Mouse (Mus musculus): ENCODE measurements at regions not wholly inside any gene's neighbourhood (a gene's known extent, or its start where the extent isn't known, plus 50 kb on each side); places are given as distances from the start of the nearest gene placed in this dataset.

- peaks cover 18% of the 10 kb centered on the region for H3K4me1 ChIP-seq
- H3K4me2 ChIP-seq, result no peak overlapping the region
- peak; percentile 43; the same call in 1 of the 2 replicates for ATAC-seq
- H3K9ac ChIP-seq, result no peak overlapping the region
- no peak overlapping the region for H3K27ac ChIP-seq
- H3K4me3 ChIP-seq, result no peak overlapping the region
- H3K27me3 ChIP-seq, result no peaks in the 10 kb centered on the region
- no peaks in the 10 kb centered on the region for H3K36me3 ChIP-seq (ENCODE audit: poor library complexity, severe bottlenecking)
- no peaks in the 10 kb centered on the region for H3K9me3 ChIP-seq (replicated peaks)
- WGBS, result 27% methylated on average over 4 of the region's 4 CpGs
Measured at GRCm38 (mm10) chr10:87432306-87432705, 61.2 kb downstream of the Ascl1 start.

GRCm38 (mm10) chr10:87419940-87420385, 73.5 kb downstream of the Ascl1 start:
- peaks cover 21% of the 10 kb centered on the region for H3K4me1 ChIP-seq
- no peaks in the 10 kb centered on the region for H3K36me3 ChIP-seq (ENCODE audit: poor library complexity, severe bottlenecking)
- no peak overlapping the region for H3K4me3 ChIP-seq
- H3K9me3 ChIP-seq (replicated peaks), result no peaks in the 10 kb centered on the region
- H3K27me3 ChIP-seq, result no peaks in the 10 kb centered on the region
- no peak overlapping the region for H3K9ac ChIP-seq
- peak; percentile 91 for ATAC-seq
- peak overlapping the region; percentile 76 for H3K27ac ChIP-seq
- WGBS, result 3% methylated on average over 6 of the region's 6 CpGs
- peak overlapping the region; percentile 32 for H3K4me2 ChIP-seq

DNA sequence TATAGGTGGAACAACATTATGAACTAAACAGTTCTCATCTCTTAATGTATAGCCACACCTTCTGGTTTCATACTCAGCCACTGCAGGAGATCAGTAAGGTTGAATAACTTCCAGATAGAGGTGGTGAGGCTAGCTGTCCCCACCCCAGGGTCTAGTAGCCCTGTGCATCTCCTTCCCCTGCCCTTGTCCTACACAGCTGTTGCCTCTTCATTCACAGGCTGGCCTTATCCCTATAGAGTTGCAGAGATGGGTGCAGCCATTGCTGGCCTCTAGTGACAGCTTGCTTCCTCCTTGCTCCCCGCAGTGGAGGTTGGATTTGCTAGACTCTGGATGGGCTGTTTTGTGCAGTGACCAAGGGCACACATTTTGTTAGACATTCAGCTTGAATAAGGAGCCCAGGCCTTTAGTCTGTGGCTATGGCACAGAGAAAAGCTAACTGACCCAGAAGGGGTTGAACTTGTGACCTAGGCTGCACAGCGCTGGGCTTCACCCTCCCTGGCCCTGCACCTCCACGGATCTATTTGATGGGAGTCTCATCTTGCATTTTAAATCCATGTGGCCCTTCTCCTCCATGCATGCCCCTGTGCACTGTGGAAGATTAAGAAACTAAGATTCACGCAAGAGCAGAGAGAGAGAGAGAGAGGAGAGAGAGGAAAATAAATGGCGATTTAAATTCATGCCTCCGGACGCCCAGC, 74.1 kb downstream of the Ascl1 start:
- no peaks in the 10 kb centered on the region for H3K9me3 ChIP-seq (replicated peaks)
- peaks cover 21% of the 10 kb centered on the region for H3K4me1 ChIP-seq
- H3K27ac ChIP-seq, result peak overlapping the region; percentile 76
- 6% methylated on average over 7 of the region's 7 CpGs for WGBS
- no peak overlapping the region for H3K4me3 ChIP-seq
- ATAC-seq, result no peak; the same call in none of the 2 replicates
- peak overlapping the region; percentile 14; the same call in 1 of the 2 replicates for H3K9ac ChIP-seq
- H3K4me2 ChIP-seq, result peak overlapping the region; percentile 32
- H3K27me3 ChIP-seq, result no peaks in the 10 kb centered on the region
- H3K36me3 ChIP-seq (ENCODE audit: poor library complexity, severe bottlenecking), result no peaks in the 10 kb centered on the region

GRCm38 (mm10) chr10:87394296-87394921, 99.1 kb downstream of the Ascl1 start:
- Histone ChIP-seq H3K27ac (peak overlapping the region; percentile 1; the same call in 1 of the 2 replicates), H3K4me2 (no peak overlapping the region), H3K9me3 (replicated peaks) (no peaks in the 10 kb centered on the region), H3K4me1 (peaks cover 24% of the 10 kb centered on the region), H3K9ac (no peak overlapping the region), H3K4me3 (no peak overlapping the region), H3K27me3 (no peaks in the 10 kb centered on the region), H3K36me3 (ENCODE audit: poor library complexity, severe bottlenecking) (no peaks in the 10 kb centered on the region)
- WGBS, result 19% methylated on average over 15 of the region's 15 CpGs
- ATAC-seq, result peak; percentile 65

GRCm38 (mm10) chr10:87389148-87389547, 104.3 kb downstream of the Ascl1 start:
- H3K9ac ChIP-seq, result no peak overlapping the region
- no peaks in the 10 kb centered on the region for H3K27me3 ChIP-seq
- no peak overlapping the region for H3K4me3 ChIP-seq
- H3K4me2 ChIP-seq, result no peak overlapping the region
- peaks cover 21% of the 10 kb centered on the region for H3K4me1 ChIP-seq
- no peaks in the 10 kb centered on the region for H3K9me3 ChIP-seq (replicated peaks)
- WGBS, result 4% methylated on average over 2 of the region's 2 CpGs
- H3K27ac ChIP-seq, result no peak overlapping the region
- ATAC-seq, result peak; percentile 81
- no peaks in the 10 kb centered on the region for H3K36me3 ChIP-seq (ENCODE audit: poor library complexity, severe bottlenecking)

DNA sequence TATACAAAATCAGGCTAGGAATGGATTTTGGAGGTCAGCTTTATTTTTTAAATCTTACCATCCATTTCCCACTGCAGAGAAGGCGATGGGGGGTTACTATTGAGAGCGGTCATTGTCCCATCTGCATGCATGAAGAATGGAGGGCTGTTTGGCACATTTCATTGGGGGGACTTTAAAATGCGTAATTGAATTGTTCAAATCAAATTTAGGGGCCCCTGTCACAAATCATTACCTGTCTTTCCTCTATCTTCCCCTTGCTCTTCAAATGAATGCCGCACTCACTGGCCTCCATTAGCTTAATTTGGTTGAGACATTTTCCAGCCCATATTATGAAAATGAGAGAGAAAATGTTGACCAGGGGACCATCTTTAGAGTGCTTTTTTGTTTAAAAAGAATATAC, 108.2 kb downstream of the Ascl1 start:
- Histone ChIP-seq H3K36me3 (ENCODE audit: poor library complexity, severe bottlenecking) (no peaks in the 10 kb centered on the region), H3K4me3 (no peak overlapping the region), H3K9me3 (replicated peaks) (no peaks in the 10 kb centered on the region), H3K27me3 (no peaks in the 10 kb centered on the region), H3K4me2 (no peak overlapping the region), H3K27ac (no peak overlapping the region), H3K4me1 (peaks cover 17% of the 10 kb centered on the region), H3K9ac (no peak overlapping the region)
- no peak for ATAC-seq
- 97% methylated on average over 4 of the region's 4 CpGs for WGBS

- WGBS, result 30% methylated on average over 9 of the region's 9 CpGs
- no peak overlapping the region for H3K4me2 ChIP-seq
- H3K36me3 ChIP-seq (ENCODE audit: poor library complexity, severe bottlenecking), result no peaks in the 10 kb centered on the region
- H3K4me3 ChIP-seq, result no peak overlapping the region
- H3K4me1 ChIP-seq, result peaks cover 12% of the 10 kb centered on the region
- peak; percentile 59; the same call in 1 of the 2 replicates for ATAC-seq
- H3K9ac ChIP-seq, result no peak overlapping the region
- H3K9me3 ChIP-seq (replicated peaks), result no peaks in the 10 kb centered on the region
- no peaks in the 10 kb centered on the region for H3K27me3 ChIP-seq
- no peak overlapping the region for H3K27ac ChIP-seq
Measured at GRCm38 (mm10) chr10:87384606-87385206, 108.8 kb downstream of the Ascl1 start.

DNA sequence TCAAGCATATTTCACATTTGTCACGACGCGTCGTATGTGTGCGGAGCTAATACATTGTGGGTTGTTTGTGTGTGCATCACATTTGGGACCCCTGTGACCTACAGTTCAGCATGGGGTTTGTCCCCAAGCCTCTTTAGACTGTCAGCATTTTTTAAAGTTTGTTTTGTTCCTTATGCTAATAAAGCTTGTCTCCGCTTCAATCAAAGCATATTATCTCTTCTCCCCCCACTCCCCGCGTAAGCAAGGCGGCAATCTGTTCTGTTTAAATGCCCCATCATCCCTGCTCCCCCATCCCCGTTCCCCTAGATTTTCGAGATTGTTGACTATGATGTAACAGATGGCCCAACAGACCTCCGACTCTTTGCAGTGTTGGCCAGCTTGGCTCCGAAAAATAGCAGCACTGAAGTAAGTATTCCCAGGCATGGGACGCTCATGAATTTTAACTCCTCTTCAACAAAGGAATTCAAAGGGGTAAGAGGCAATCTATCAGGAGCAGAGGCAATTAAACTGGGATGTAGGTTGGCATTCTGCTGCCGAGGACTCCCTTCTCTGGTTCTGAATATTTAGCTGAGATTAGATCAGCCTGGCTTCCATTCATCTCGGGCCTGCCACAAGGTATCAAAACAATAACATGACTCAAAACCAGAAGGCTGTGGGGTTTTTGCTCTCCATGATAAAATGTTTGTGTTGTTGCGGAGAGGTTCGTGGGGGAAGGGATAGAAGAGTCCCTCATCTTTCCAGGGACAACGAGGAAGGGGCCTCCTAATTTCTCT, 141.9 kb downstream of the Ascl1 start:
- H3K36me3 ChIP-seq (ENCODE audit: poor library complexity, severe bottlenecking), result no peaks in the 10 kb centered on the region
- peak overlapping the region; percentile 48 for H3K4me2 ChIP-seq
- H3K9me3 ChIP-seq (replicated peaks), result 0 out of 2 replicates have a peak, but pooled peaks cover 5% of the 10 kb centered on the region
- H3K9ac ChIP-seq, result no peak overlapping the region
- WGBS, result 25% methylated on average over 19 of the region's 19 CpGs
- H3K27me3 ChIP-seq, result no peaks in the 10 kb centered on the region
- H3K27ac ChIP-seq, result peak overlapping the region; percentile 80
- H3K4me3 ChIP-seq, result no peak overlapping the region
- peak; percentile 96 for ATAC-seq
- peaks cover 25% of the 10 kb centered on the region for H3K4me1 ChIP-seq

- 0 out of 2 replicates have a peak, but pooled peaks cover 5% of the 10 kb centered on the region for H3K9me3 ChIP-seq (replicated peaks)
- no peaks in the 10 kb centered on the region for H3K27me3 ChIP-seq
- H3K4me3 ChIP-seq, result no peak overlapping the region
- peak overlapping the region; percentile 80 for H3K27ac ChIP-seq
- ATAC-seq, result peak; percentile 54
- 33% methylated on average over 8 of the region's 8 CpGs for WGBS
- H3K4me2 ChIP-seq, result peak overlapping the region; percentile 48
- no peak overlapping the region for H3K9ac ChIP-seq
- H3K36me3 ChIP-seq (ENCODE audit: poor library complexity, severe bottlenecking), result no peaks in the 10 kb centered on the region
- peaks cover 25% of the 10 kb centered on the region for H3K4me1 ChIP-seq
Measured at GRCm38 (mm10) chr10:87351079-87351399, 142.4 kb downstream of the Ascl1 start.

DNA sequence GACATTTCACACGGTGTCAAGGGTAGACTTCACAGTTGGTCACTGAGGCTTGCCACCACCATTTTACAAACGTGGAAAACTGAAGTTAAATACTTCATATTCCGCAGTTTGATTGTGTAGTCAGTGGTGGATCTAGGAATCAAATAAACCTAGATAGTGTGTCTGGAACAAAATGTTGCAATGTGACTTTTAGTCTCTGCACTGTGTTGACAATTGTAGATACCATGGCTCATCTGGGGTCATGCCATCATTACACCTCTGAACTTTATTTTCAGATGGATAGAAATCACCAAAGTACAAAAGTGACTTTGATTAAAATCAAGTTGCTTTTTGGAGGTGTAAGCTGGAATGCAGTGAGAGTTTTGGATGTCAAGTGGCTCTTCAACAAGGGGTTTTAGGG, 158.3 kb downstream of the Ascl1 start:
- Histone ChIP-seq H3K27me3 (no peaks in the 10 kb centered on the region), H3K36me3 (ENCODE audit: poor library complexity, severe bottlenecking) (no peaks in the 10 kb centered on the region), H3K9ac (no peak overlapping the region), H3K9me3 (replicated peaks) (peaks cover 14% of the 10 kb centered on the region; the same call in 1 of the 2 replicates), H3K4me2 (no peak overlapping the region), H3K4me3 (no peak overlapping the region), H3K4me1 (peaks cover 15% of the 10 kb centered on the region), H3K27ac (no peak overlapping the region)
- WGBS, result 94% methylated on average over 3 of the region's 3 CpGs
- no peak for ATAC-seq

- Histone ChIP-seq H3K4me1 (peaks cover 15% of the 10 kb centered on the region), H3K36me3 (ENCODE audit: poor library complexity, severe bottlenecking) (no peaks in the 10 kb centered on the region), H3K27me3 (no peaks in the 10 kb centered on the region), H3K27ac (peak overlapping the region; percentile 31; the same call in 1 of the 2 replicates), H3K9me3 (replicated peaks) (peaks cover 14% of the 10 kb centered on the region; the same call in 1 of the 2 replicates), H3K4me3 (no peak overlapping the region), H3K9ac (0 out of 2 replicates have a peak overlapping the region, but pooled peaks have one; percentile 21), H3K4me2 (no peak overlapping the region)
- peak; percentile 38; the same call in 1 of the 2 replicates for ATAC-seq
- 33% methylated on average over 6 of the region's 6 CpGs for WGBS
Measured at GRCm38 (mm10) chr10:87333311-87333710, 160.1 kb downstream of the Ascl1 start.
